Mouse (Mus musculus): ENCODE measurements around the gene Htr1f.

DNA sequence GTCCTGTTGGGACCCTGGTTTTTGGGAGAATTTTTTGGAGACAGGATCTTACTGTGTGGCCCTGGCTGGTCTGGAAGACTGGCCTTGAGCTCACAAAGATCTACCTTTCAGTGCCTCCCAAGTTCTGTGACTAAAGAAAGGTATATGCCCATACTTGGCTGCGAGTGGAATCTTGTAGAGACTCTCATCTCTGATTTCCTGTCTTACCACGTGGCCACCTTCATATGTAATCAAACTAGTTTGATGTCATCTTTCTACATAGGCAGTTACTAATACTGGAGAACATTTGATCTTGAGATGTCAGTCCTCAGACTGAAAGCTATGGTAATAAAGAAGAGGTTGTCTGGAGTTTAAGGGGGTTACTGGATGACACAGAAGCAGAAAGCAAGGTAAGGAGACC lies 224.2 kb downstream of the Htr1f start:
- no peak for TF ChIP-seq CTCF (conservative IDR thresholded peaks at IDR 0.05; ENCODE audit: low read length)
- TF ChIP-seq NANOG (IDR thresholded peaks at IDR 0.05; ENCODE audit: borderline replicate concordance, low read length), result no peak

Measured in E14TG2a.4 (cell line).